Mouse (Mus musculus) heart, postnatal 0 days (tissue): ENCODE measurements at regions not wholly inside any gene's neighbourhood (a gene's known extent, or its start where the extent isn't known, plus 50 kb on each side); places are given as distances from the start of the nearest gene placed in this dataset.

Experiments
- ATAC-seq: fragments of 200-750 bp; cut with Nextera tagmentation; 2 replicates; pipeline ENCODE4 v1.8.0; 2017; ENCODE audit warnings: low read depth, moderate number of reproducible peaks, moderate library complexity; ENCODE audit not compliant: insufficient read depth
- DNase-seq: peaks from one replicate; pipeline ENCODE4 v3.0.0-alpha.2; 2016; ENCODE audit warnings: low spot score
- H3K27ac ChIP-seq: fragments of 300-500 bp; sonication (generic); 2 replicates; pipeline ENCODE4 v1.5.1; 2014; ENCODE audit warnings: low read depth, mild to moderate bottlenecking
- H3K27me3 ChIP-seq: fragments of 300-500 bp; sonication (generic); 2 replicates; pipeline ENCODE4 v1.6.1; 2014; ENCODE audit warnings: low read length, mixed read lengths; ENCODE audit not compliant: control insufficient read depth, insufficient read depth
- H3K36me3 ChIP-seq: fragments of 300-500 bp; sonication (generic); replicated peaks from 2 replicates; pipeline ENCODE4 v1.6.1; 2014; ENCODE audit warnings: low read length, mixed read lengths; ENCODE audit not compliant: control insufficient read depth, insufficient read depth
- H3K4me1 ChIP-seq: fragments of 300-500 bp; sonication (generic); 2 replicates; pipeline ENCODE4 v1.6.1; 2014; ENCODE audit warnings: antibody characterized with exemption; ENCODE audit not compliant: control insufficient read depth, insufficient read depth
- H3K4me2 ChIP-seq: fragments of 300-500 bp; sonication (generic); 2 replicates; pipeline ENCODE4 v1.6.1; 2014; ENCODE audit warnings: low read depth, mild to moderate bottlenecking, low read length, moderate library complexity
- H3K4me3 ChIP-seq: fragments of 300-500 bp; sonication (generic); 2 replicates; pipeline ENCODE4 v1.5.1; 2014; ENCODE audit warnings: low read depth, low read length
- H3K9ac ChIP-seq: fragments of 300-500 bp; sonication (generic); replicated peaks from 2 replicates; pipeline ENCODE4 v1.6.1; 2014; ENCODE audit warnings: low read depth, low read length, mixed read lengths
- H3K9me3 ChIP-seq: fragments of 300-500 bp; sonication (generic); replicated peaks from 2 replicates; pipeline ENCODE4 v1.6.1; 2016; ENCODE audit warnings: low read length; ENCODE audit not compliant: control insufficient read depth
- CTCF ChIP-seq: IDR thresholded peaks from 2 replicates; pipeline ENCODE4 v1.5.1; 2016; ENCODE audit warnings: antibody characterized with exemption, control low read depth, low read depth
- EP300 ChIP-seq: IDR thresholded peaks from 2 replicates; pipeline ENCODE4 v1.6.1; 2016; ENCODE audit warnings: antibody characterized with exemption, low read depth
- WGBS: fragments of 180-500 bp; shearing (Covaris S2); extraction: QIAGEN DNeasy Blood & Tissue Kit; methylation state at CpG from one replicate; pipeline ENCODE4 v1.1.7; 2014; 5-methylcytosine and 5-hydroxymethylcytosine counted together

- Histone ChIP-seq H3K36me3 (no peaks in the 10 kb centered on the region), H3K27me3 (no peaks in the 10 kb centered on the region), H3K9me3 (no peaks in the 10 kb centered on the region), H3K9ac (no peak overlapping the region), H3K4me2 (no peak overlapping the region), H3K27ac (no peak overlapping the region), H3K4me3 (no peak overlapping the region), H3K4me1 (no peaks in the 10 kb centered on the region)
- ATAC-seq, result no peak
- no peak for DNase-seq
- TF ChIP-seq EP300 (no peak), CTCF (no peak)
- 80% methylated on average over 3 of the region's 3 CpGs for WGBS
Measured at GRCm38 (mm10) chr4:105972736-105973135, 183.1 kb downstream of the Gm12728 start.

GRCm38 (mm10) chr4:105973769-105974397 lies 184.2 kb downstream of the Gm12728 start:
- Histone ChIP-seq H3K4me3 (no peak overlapping the region), H3K9me3 (no peaks in the 10 kb centered on the region), H3K9ac (no peak overlapping the region), H3K36me3 (no peaks in the 10 kb centered on the region), H3K4me1 (no peaks in the 10 kb centered on the region), H3K27ac (no peak overlapping the region), H3K27me3 (no peaks in the 10 kb centered on the region), H3K4me2 (no peak overlapping the region)
- DNase-seq (no peak), ATAC-seq (no peak)
- TF ChIP-seq EP300 (no peak), CTCF (no peak)
- WGBS, result 47% methylated on average over 6 of the region's 6 CpGs

- ATAC-seq, result no peak
- no peak overlapping the region for H3K4me3 ChIP-seq
- no peaks in the 10 kb centered on the region for H3K9me3 ChIP-seq
- no peaks in the 10 kb centered on the region for H3K36me3 ChIP-seq
- H3K9ac ChIP-seq, result no peak overlapping the region
- no peaks in the 10 kb centered on the region for H3K27me3 ChIP-seq
- TF ChIP-seq EP300 (no peak), CTCF (no peak)
- H3K4me2 ChIP-seq, result no peak overlapping the region
- H3K27ac ChIP-seq, result no peak overlapping the region
- no peak for DNase-seq
- no peaks in the 10 kb centered on the region for H3K4me1 ChIP-seq
- 65% methylated on average over 4 of the region's 4 CpGs for WGBS
Measured at GRCm38 (mm10) chr4:105974948-105975347, 185.3 kb downstream of the Gm12728 start.

DNA sequence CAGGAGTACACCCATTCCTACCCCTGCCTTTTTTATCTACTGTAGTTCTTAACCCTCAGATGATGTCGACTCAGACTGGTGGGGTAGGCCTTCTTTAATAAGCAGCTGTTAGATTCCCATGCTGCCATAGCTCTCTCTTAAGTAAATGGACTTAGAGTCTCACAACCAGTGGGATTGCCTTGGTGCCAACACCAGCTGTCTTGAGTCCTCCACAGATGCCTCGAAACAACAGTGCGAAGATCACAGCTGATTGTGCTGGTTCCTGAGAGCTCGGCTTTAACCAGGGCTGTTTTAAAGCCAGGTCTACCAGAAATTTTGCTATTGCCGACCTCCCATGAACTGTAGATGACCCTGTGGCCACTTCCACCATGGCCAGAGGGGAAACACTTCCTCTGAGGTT lies 189.4 kb downstream of the Gm12728 start:
- 79% methylated on average over 5 of the region's 5 CpGs for WGBS
- Histone ChIP-seq H3K9ac (no peak overlapping the region), H3K4me2 (no peak overlapping the region), H3K4me1 (no peaks in the 10 kb centered on the region), H3K36me3 (no peaks in the 10 kb centered on the region), H3K27ac (no peak overlapping the region), H3K9me3 (no peaks in the 10 kb centered on the region), H3K27me3 (no peaks in the 10 kb centered on the region), H3K4me3 (no peak overlapping the region)
- TF ChIP-seq CTCF (no peak), EP300 (no peak)
- no peak for ATAC-seq
- DNase-seq, result no peak

DNA sequence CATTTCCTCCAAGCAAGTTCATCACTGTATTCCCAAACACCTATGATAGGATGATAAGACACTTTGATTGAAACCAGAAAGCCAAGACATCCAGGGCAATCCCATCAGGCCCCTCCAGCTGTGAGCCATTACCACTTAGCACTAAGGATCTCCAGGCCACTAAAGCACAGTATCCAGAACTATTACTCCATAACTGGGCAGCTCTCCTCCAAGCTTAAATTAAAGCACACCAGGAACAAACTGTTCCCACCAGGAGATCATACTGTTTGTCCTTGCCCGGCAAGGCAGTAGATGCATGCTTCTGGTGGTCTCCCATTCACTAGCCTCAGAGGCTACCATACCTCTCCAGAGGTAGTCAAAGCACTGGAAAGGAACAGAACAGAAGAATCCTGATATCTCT lies 193.3 kb downstream of the Gm12728 start:
- no peaks in the 10 kb centered on the region for H3K9me3 ChIP-seq
- no peak overlapping the region for H3K9ac ChIP-seq
- H3K4me3 ChIP-seq, result no peak overlapping the region
- H3K27me3 ChIP-seq, result no peaks in the 10 kb centered on the region
- ATAC-seq, result no peak
- WGBS, result 68% methylated on average over 1 of the region's 1 CpGs
- H3K27ac ChIP-seq, result no peak overlapping the region
- no peak for TF ChIP-seq EP300
- no peak for TF ChIP-seq CTCF
- H3K4me1 ChIP-seq, result no peaks in the 10 kb centered on the region
- no peak for DNase-seq
- no peak overlapping the region for H3K4me2 ChIP-seq
- no peaks in the 10 kb centered on the region for H3K36me3 ChIP-seq

- Histone ChIP-seq H3K27ac (no peak overlapping the region), H3K36me3 (no peaks in the 10 kb centered on the region), H3K9me3 (no peaks in the 10 kb centered on the region), H3K9ac (no peak overlapping the region), H3K27me3 (no peaks in the 10 kb centered on the region), H3K4me3 (no peak overlapping the region), H3K4me1 (no peaks in the 10 kb centered on the region), H3K4me2 (no peak overlapping the region)
- TF ChIP-seq EP300 (no peak), CTCF (no peak)
- WGBS, result 69% methylated on average over 5 of the region's 5 CpGs
- no peak for ATAC-seq
- no peak for DNase-seq
Measured at GRCm38 (mm10) chr4:105987963-105988602, 198.4 kb downstream of the Gm12728 start.
